Mouse (Mus musculus) kidney, adult 8-10 months (tissue): ENCODE measurements around the gene Clip3.

Experiments used
- DNase-seq, 2 experiments: peaks; one replicate each; pipeline ENCODE4 v3.0.0; 2022

Gene Clip3

DNA sequence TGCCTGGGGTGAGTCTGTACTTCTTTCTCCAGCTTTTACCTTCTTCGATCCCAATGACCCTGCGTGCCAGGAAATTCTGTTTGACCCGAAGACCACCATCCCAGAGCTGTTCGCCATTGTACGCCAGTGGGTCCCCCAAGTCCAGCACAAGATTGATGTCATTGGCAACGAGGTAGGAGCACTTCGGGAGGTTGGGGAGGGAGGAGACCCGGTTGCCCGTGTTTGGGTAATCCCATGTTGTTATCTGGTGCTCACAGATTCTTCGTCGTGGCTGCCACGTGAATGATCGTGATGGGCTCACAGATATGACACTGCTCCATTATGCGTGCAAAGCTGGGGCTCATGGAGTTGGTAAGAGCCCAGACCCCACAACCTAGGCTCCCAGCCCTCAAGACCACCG, 5.3 kb downstream of the Clip3 start:
- DNase-seq: no peak

- no peak for DNase-seq
Measured at GRCm38 (mm10) chr7:30297266-30297665, 5.7 kb downstream of the Clip3 start.

DNA sequence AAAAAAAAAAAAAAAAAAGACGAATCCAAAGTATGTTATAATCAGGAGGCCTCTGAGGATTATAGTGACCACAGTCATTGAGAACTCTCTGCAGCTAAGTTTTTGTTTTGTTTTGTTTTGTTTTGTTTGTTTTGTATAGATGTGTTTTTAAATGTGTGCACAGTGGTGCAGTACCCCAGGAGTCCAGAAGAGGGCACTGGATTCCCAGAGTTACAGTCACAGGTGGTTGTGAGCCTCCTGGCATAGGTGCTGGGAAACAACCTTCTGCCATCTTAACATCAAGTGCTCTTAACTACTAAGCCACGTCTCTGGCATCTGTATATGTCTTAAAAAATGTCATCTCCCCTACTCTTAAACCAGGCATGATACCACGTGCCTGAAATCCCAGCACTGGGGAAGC, 9.4 kb downstream of the Clip3 start:
- DNase-seq: no peak

DNA sequence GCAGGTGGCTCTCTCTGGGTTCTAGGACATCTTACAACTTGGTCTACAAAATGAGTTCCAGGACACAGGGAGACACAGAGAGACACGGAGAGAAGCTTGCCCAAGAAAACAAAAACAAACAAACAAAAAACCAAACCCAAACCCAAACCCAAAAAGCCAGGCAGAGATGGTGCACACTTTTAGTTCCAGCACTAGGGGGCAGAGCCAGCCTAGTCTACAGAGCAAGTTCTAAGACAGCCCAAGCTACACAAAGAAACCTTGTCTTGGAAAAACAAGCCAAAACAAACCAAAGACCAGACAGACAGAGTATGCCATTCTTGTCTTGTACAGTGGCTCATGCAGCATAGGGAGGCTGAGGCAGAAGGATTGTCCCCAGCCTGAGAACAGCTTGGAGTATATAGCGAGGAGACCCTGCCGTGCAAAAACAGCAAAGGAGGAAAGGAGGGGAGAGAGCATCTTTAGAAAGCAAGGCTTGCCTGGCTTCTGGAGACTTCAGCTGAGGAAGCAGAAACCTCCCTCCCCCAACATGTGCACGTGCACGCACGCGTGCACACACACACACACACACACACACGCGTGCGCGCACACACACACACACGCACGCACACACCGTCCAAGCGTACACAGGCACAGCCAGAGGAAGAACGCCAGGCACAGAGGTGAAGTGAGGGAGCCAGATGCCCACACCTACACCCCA, 14.7 kb downstream of the Clip3 start:
- DNase-seq: no peak

DNA sequence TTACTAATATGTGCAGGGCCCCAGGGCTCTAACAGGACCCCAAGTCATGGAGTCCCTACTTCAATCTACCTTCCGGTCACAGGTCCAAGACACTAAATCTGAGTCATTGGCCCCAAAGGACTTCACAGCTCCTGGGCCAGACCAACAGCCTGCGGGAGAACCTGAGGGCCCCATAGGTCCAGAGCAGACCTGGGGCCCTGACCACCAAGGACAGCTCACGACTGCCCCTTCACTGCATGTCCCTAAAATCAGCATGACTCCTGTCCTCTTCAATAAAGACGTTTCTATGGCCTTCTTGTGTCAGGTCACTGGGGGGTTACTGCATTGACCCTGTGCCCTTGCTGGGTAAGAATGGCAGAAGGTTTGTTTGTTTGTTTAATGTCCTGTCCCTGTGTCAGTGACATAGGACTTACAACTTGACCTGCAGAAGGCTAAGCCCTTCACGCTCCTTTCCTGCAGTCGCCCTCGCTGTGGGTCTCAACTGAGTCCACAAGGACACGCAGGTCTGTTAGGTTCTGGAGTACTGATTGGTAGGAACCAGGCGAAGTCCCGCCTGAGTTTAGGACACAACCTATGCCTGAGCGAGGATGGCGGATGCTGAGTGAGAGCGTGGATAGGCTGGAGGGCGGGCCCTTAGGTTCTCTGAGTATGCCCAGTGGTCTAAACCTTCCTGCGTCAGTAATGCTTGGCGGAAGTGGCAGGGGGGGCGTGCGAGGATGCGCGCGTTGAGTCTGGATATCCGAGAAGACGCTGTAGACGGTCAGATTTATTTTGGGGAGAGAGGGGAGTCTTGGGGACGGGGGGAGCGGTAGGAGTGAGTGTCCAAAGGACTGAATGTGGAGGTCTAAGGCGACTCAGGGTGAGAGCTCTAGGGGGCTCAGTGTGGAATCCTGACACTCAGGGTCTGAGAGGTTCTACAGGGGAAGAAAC, 16.8 kb downstream of the Clip3 start, which contains the start of gene Alkbh6:
Gene Alkbh6 (plus strand): TSS at position 642 of the 930 bp plus-strand sequence.
- peak; percentile 96 to 98 for DNase-seq

GRCm38 (mm10) chr7:30309395-30310129, 18.0 kb downstream of the Clip3 start:
- no peak for DNase-seq

- peak in 1 of 2 experiments; percentile 46 for DNase-seq
Measured at GRCm38 (mm10) chr7:30310136-30310535, 18.6 kb downstream of the Clip3 start.

GRCm38 (mm10) chr7:30313666-30314320, 22.3 kb downstream of the Clip3 start:
- peak; percentile 76 to 80 for DNase-seq

GRCm38 (mm10) chr7:30314721-30315155, 23.2 kb downstream of the Clip3 start, which contains the start of gene Syne4:
Syne4 (plus strand) TSS chr7:30314807.
- no peak for DNase-seq

GRCm38 (mm10) chr7:30315559-30316529, 24.3 kb downstream of the Clip3 start:
- DNase-seq: no peak

DNA sequence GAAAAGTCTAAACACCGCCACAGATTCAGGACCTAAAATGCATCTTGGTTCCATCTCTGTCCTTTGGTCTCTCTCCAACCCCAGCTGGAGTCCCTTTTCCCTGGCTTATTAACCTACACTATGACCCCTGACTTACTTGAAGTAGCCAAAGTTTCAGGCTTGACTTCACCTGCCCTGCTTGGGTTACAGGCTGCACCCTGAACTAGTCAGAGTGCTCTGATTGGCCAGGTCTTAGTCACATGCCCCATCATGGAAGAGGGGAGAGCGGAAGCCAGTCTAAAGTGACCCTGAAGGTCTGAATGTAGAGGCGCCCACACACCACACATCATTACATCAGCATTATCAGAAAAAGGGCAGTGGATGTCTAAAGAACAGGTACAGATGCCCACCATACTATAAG, 26.6 kb downstream of the Clip3 start:
- peak; percentile 66 to 69 for DNase-seq

DNA sequence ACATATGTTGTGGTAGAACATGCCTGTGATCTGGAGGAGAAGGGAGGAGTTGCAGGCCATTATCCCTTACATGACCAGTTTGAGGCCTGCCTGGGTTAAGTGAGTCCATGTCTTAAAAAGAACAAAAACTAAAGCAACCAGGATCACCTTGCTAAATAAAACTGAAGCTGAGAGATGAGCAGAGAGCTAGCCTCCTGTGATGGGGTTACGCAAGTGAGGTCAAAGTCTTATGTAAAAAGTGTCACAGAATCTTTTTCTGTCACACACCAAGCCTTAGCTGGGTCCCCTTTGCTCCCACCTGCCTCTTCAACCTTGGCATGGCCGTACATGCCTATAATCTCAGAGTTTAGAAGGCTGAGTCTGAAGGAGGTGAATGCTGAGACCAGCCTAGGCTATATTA, 29.4 kb downstream of the Clip3 start:
- DNase-seq: no peak

DNA sequence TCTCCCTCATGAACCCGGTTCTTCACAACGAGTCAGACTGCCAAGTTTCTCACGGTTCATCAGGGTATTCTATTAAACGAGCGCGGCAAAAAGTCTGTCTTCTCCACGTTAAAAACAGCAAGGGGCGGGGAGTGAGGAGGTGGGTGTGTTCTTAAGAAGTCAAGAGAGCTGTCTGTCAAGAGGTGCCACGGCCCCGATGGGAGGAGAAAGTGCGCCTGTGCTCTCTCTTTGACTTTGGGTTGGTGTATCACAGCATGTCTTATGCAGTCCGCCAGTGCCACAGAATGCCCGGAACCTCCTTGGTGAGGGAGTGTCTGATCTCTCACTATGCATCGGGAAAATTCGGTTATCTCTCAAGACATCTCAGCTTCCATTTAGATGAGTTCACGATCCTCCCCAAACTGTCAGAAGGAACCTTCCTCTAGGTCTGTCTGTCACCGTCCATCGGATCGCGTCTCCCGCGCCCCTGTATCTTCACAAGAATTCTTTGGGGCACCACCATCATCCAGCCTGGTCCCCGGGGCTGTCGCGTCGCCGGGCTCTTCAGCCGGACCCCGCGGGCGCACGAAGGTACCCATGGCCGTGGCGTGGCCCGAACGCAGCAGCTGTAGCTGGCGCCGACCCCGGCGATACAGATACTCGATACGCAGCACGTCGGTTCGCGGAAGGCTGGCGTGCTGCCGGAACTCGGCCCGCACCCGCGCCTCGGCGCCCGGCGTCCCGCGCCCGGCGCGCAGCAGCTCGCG, 30.2 kb downstream of the Clip3 start, which contains the start of gene E130208F15Rik:
Gene E130208F15Rik (plus strand): TSS at position 202 of the 746 bp plus-strand sequence.
- DNase-seq: peak; percentile 89 to 92

DNA sequence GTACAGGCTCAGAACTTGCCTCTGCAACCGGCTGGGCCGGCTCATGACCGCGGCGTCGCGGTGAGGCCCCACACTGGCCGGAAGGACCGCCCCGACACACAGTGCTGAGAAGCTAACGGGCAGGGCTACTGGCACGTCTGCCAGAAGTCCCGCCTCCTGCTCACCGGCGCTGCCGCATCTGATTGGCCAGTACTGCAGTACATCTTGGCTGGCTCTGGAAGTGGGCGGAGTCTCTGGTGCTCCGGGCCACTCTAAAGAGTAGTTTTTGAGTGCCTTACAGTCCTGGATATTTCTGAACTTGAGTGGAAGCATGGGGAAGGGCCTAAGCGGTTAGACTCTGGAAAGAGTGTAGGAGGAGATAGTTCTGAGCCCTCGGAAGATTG, 30.7 kb downstream of the Clip3 start:
- DNase-seq: peak; percentile 98

- no peak for DNase-seq
Measured at GRCm38 (mm10) chr7:30322865-30323264, 31.3 kb downstream of the Clip3 start.

DNA sequence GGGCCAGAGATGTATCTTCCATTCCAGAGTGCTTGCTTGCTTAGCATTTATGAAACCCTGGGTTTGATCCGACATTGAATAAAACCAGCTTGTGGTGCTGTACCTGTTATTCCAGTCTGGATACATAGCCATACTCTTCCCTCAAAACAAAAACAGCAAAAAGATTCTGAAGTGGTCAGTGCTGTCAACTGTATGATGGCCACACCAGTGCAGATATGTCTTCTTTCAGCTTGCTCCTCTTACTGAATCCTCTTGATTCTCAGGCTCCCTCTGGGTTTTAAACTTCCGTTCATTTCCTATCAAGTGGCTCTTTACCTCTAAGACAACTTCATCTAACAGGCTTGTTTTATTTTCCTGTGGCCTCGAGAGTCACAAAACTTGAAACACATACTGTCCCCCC, 32.3 kb downstream of the Clip3 start, which contains the start of gene Sdhaf1:
Gene Sdhaf1 (minus strand): TSS at position 101 of the 400 bp plus-strand sequence.
- no peak for DNase-seq

DNA sequence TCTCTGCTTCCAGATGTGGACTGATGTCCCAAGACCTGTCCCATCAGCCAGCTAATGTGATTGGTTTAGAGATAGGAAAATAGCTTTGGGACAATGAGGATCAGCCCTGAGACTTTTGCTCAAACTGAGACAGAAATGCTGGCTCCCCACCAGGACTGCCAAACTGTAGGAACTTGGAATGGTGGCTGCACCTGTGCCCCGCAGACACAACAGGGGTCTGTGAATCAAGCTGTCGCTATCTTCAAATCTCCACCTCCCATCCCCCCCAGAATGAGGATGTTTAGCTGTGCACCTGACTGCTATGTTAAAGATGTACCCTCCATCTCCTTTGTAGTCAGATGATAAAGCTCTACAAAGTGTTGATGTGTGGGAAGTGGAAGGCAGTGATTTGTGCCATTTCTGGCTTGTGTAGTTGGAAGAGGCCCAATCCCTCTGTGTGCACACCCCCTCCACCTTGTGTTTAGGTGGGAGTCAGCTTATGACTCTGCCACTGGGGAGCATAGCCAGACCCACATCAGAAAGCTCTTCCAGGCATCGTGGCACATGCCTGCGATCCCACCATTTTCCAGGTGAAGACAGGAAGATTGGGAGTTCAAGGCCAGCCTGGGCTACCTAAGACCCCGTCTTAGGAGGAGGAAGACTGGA, 32.9 kb downstream of the Clip3 start:
- no peak for DNase-seq

DNA sequence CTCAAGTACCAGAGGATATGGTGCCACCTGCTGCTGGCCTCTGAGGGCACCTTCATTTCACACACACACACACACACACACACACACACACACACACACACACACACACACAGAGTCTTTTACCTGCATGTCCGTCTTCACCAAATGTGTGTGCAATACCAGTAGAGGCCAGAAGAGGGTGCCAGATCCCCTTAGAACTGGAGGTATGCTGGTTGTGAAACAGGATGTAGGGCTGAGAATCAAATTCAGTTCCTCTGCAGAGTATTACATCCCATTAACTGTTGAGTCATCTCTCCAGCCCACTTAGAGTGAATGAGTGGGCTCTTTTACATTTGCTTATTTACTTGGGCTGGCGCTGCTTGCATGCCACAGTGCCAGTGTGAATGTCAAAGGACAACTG, 33.8 kb downstream of the Clip3 start:
- DNase-seq: peak in 1 of 2 experiments; percentile 66

DNA sequence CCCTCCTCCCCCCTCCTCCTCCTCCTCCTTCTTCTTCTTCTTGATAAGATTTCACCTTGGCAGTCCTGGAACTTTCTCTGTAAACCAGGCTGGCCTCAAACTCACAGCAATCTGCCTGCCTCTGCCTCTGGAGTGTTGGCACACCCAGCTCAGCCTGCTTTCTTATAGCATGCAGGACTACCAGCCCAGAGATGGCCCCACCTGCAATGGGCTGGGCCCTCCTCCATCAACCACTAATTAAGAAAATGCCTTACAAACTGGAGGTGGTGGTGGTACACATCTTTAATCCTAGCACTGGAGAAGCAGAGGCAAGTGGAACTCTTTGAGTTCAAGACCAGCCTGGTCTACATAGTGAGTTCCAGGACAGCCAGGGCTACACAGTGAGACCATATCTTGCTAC, 34.9 kb downstream of the Clip3 start:
- no peak for DNase-seq

GRCm38 (mm10) chr7:30327140-30327539, 35.6 kb downstream of the Clip3 start:
- peak in 1 of 2 experiments; percentile 56 for DNase-seq
